Mouse (Mus musculus): ENCODE results near the gene Pou2f3.
"Not testable (repeated sequence)": the region's sequence is repeated elsewhere in the genome, so short reads cannot be mapped to it uniquely, and the experiment has no call there.

Gene Pou2f3

DNA sequence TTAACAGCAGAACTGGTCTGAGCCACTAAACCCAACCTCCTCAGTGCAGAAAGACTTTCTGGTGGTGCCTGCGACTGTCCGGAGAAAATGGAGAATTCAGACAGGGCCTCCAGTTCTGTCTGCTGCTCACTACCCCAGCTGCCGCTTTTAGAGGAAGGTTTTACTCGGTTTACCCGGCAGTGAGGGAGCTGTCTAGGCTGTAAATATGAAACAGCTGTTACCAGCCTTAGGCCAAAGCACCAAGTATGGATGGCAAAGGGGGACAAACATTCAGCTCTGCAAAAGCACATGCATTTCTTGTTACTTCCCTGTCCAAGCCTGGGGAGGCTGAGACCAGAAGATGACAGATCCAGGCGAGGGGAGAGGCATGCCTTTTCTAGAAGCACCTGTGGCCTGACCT, 43.8 kb downstream of the Pou2f3 start:
- DNase-seq (ENCODE audit: low spot score in 2 of 2): no peak

DNA sequence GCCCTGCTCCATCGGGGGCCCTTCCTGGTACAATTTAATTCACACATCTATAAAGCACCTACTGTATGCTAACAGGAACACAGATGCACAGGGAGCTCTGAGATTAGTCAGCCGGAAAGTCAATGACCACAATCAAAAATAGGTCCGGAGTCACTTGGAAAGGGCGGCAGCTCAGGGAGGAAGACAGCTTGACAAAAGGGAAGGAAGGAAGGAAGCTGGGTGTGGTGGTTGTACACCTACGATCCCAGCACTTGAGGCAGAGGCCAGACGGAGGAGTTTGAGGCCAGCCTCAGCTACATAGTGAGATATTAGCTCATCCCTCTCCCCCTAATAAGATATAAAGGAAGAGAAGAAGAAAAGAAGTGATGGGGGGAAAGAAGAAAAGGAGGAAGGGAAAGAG, 54.2 kb downstream of the Pou2f3 start:
- no peak for DNase-seq (ENCODE audit: low spot score in 2 of 2)

DNA sequence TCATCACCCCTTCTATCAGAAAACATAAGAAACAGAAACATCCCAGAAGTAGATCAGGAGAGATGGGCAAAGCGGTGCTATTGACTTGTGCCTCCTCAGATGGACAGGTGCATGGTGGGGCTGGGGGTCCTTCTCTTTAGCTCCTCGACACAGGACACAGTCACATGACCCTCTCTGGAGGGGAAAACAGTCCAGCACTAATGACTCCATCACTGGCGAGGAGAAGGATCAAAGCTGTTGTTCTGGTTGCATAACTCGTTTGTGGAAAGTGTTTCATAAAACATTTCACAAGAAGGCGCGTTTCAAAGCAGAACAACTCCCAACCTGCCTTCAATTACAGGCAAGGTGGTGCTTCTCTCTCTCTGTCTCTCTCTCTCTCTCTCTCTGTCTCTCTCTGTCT, 58.4 kb downstream of the Pou2f3 start:
- DNase-seq (ENCODE audit: low spot score in 2 of 2): no peak

DNA sequence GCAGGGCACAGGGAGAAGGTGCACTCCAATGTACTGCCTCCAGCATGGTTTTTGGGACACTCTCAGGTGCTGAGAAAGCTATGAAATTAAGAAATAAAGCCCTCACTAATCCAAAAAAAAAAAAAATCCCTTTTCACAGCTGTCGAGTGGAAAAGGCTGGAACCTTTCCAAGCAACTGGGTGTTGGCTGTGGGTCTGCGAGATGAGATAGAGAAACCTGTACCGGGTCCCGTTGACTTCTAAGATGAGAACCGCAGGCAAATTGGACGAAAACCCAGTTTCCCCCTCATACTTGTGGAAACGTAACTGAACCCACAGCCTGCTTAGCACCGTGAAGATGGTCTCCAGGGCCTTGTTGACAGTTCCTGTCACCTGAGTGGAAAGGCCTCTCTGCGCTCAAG, 59.2 kb downstream of the Pou2f3 start:
- no peak for DNase-seq (ENCODE audit: low spot score in 2 of 2)

DNA sequence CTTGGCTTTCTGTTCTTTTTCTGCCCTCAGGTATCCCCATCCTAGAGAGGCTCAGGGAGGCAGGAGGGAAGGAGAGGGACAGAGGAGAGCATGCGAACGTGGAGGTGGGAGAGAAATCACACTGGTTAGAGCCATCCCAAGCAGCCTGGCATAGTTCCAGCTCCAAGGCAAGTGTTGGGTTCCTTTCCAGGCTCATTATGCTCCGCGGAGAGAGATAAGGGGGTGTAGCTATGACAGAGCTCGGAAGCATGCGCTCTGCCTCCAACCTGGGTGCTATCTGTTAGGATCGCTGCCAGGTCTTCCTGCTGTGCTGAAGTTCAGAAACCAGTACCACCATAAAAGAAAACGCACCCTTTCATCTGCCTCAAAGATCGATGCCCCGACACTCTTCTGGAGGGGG, 60.1 kb downstream of the Pou2f3 start:
- DNase-seq (ENCODE audit: low spot score in 2 of 2): no peak

DNA sequence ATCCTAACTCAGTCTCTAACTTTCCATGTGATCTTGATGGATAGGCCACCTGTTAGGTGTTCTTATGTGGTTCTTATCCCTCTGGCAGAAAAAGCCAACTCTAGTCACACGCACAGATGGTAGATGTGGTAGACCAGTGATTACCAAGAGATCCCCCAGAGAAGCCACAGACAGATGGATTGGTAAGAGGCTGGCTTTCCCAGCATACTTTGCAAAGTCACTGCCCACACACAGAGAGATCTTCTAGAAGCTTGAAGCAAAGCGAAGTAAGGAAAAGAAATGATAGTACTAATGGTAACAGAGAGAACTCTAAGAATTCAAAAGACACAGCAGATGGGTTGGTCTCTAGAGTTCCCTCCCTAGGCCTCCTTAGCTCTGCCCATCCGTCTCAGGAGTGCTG, 60.7 kb downstream of the Pou2f3 start:
- no peak for DNase-seq (ENCODE audit: low spot score in 2 of 2)

DNA sequence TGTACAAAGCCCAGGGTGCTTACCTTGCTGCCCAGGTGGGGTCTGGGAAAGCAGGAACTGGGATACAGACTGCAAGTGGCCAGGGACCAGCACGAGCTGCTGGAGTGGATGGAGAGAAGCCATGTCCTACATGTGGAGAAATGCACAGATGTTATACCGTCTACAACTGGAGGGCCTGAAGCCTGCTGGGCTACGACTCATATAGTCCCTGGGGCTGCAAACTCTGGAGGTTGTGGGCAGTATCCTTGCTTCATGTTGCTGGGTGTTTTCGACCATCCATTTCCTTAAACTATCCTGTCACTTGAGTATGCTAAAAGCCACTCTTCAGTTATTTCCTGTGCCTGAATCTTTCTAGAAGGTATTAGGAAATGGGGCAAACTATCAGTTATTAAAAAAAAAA, 65.0 kb downstream of the Pou2f3 start:
- DNase-seq (ENCODE audit: low spot score in 2 of 2): no peak

DNA sequence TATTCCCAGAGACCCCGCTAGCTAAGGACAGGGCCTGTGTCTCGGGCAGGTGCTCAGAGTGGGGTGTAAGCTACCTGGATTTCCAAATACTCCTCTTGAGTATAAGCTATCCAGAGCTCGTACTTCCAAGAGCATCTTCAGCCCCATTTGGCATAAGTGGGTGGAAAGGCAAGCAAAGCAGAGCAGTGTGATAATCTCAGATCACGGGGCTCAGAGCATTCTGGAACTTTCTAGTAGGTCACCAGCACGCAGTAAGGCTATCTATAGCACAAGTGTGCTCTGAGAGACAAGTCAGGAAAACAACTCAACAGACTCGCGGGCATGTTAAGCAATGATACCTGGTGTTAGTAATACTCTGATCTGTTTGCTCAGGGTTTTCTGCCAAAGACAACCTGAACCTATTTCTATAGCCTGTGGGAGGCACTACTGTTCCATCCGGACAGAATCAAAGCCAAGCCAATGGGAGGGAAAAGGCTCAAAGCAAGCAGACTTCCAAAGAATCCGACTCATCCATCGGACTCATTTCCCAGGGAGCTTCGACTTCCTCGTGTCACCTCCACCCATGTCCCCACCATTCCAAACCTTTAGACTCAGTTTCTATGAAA, 65.9 kb downstream of the Pou2f3 start:
- no peak for DNase-seq (ENCODE audit: low spot score in 2 of 2)

DNA sequence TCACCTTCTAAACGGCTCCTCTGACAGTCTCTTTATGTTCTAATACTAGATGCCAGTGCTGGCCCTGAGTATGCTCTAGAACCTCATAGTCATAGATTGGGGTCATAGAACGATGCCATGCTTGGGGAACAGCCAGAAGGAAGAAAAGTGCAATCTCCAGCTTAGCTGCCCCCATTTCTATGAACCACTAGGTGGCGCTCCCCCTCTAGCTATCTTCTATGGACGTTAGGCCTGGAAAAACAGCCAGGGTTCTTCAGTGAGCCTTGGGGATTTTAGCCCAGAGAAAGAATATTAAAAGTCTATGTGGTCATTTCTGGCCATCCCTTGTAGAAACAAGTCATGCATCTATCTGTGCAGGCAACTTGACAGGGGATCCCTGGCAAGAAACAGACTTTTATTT, 68.3 kb downstream of the Pou2f3 start:
- peak in 1 of 2 experiments; percentile 35 for DNase-seq (ENCODE audit: low spot score in 2 of 2)

DNA sequence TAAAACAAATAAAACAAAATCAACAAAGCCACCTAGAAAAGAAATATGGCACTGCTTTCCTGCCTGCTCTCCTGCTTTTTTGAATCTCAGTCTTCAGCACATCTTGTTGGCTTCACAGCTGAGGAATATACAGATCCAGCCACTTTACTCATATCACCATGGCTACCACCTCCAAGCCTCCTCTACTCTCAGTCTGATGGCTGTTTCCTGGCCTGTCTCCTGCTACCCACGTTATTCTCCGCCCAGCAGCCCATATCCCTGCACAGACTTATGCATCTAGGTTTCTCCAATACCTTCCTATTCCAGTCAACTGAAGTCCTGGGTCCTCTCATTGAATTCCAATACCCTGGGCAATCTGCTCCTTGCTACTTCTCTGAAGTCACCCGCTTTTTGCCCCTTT, 76.6 kb downstream of the Pou2f3 start:
- DNase-seq (ENCODE audit: low spot score in 2 of 2): no peak

DNA sequence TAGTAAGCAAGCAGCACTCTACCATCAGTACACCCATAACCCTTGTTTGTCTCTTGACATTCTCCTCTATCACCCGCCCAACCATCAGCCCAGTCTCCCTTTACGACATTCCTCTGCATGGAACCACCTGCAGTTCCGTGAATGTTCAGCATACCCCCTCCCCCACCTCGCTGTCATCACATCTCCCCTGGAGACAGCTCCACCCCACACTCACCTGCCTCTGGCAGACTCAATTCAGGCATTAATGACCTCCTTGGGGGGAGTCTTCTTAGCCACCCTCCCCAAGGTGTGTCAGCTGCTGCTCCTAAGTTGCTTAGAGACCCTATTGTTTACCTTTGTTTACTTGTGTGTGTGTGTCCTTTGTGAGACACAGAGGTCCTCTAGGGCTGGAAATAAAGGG, 77.8 kb downstream of the Pou2f3 start:
- DNase-seq (ENCODE audit: low spot score in 2 of 2): no peak

DNA sequence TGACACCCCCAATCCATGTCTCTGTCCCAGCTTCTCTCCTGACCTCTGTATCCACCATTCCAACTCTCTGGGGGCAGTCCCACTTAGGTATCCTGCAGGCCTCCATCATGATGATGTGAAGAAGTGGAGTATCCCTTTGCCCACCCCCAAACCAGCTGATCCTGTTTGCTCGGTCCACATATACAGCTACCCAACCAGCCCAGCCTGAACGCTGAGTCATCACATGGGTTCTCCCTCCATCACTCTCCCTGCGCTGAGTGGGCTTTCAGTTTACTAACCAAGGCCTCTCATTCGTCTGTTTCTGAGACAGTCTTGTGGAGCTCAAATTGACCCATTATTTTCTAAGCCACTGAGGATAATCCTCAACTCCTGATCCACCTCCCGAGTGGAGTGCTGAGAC, 78.2 kb downstream of the Pou2f3 start:
- no peak for DNase-seq (ENCODE audit: low spot score in 2 of 2)

DNA sequence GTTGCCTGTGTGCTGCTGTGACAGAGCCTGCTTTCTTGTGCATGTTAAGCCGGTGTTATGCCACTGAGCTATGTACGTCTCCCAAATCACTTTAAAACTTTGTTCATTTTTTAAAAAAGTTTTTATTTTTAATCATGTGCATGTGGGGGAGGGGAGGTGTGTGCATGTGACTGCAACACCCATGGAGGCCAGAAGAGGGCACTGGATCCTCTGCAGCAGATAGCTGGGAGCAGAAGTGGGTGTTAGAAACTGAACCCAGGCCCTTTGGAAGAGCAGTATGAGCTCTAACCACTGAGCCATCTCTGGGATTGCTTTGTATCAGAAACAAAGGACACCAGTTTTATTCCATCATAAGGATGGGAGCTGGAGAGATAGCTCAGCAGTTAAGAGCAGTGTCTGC, 79.5 kb downstream of the Pou2f3 start:
- DNase-seq (ENCODE audit: low spot score in 2 of 2): no peak

DNA sequence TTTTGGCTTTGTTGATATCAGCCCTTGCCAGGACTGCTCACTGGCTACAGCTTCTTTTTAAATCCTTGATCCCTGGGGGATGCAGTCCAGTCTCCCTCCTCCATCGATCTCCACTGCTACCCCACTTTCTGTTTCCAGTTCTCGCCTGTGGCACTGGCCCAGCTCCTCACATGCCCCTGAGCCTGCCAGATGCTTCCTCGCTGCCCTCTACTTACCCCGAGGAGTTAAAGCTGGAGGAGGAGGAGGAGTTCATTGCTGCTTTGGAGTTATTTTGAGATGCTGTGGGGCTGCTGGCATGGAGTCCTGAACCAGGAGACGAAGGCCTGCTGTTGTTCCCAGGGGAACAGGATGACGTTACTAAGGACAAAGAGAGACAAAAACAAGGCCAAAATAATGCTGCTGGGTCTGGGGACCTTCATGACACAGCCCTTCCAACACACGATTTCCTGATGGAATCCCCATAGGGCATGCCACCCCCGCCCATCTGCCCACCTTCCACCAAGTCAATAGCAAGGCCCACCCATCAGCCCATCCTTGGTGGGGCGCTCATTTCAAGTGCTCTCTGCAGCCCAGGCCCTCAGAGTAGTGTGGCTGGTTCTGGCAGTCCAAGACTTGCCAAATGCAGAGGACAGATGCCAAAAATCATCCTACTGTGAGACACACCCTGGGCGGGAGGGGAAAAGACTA, 82.9 kb downstream of the Pou2f3 start:
- DNase-seq (ENCODE audit: low spot score in 2 of 2): no peak

DNA sequence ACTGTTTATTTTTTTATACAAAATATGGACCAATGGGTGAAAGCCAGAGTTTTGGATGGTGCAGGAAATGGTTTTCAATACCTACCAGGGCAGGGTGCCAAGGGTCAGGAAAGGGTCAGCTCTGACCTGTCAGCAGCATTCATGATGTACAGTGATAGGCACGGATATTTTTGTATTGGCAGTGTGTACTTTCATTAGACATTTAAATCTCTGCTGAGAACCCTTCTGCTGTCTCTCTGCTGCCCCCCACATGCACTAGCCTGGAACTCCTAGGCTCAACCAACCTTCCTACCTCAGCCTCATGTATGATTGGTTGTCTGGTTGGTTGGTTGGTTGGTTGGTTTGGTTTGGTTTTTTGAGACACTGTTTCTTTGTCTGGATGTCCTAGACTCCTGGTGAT, 87.8 kb downstream of the Pou2f3 start:
- no peak for DNase-seq (ENCODE audit: low spot score in 2 of 2)

DNA sequence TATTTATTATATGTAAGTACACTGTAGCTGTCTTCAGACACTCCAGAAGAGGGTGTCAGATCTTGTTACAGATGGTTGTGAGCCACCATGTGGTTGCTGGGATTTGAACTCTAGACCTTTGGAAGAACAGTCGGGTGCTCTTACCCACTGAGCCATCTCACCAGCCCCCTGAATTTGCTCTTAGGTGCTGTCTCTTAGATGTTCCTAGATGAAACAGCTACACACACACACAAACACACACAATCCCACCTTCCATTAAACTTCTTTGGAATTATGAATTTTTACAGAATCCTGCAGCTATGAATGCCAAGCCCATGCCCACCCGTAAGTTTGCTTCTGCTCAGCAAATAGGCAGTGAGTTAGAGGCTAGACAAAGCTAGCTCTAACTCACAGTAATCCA, 88.2 kb downstream of the Pou2f3 start:
- not testable (repeated sequence) for DNase-seq (ENCODE audit: low spot score in 2 of 2)

DNA sequence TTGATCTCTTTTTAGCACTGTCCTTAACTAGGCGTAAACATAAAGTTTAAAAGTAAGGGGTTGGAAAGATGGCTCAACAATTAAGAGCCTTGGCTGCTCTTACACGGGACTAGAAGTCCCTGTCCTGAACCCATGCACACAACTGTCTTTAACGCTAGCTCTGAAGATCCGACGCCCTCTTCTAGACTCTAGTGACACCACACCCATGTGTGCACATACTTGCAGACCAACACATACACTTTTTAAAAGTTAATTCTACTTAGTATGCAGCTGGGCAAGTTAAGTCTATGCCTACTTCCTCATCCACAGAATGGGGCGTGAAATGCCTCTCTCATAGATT, 93.2 kb downstream of the Pou2f3 start:
- DNase-seq (ENCODE audit: low spot score in 2 of 2): no peak

DNA sequence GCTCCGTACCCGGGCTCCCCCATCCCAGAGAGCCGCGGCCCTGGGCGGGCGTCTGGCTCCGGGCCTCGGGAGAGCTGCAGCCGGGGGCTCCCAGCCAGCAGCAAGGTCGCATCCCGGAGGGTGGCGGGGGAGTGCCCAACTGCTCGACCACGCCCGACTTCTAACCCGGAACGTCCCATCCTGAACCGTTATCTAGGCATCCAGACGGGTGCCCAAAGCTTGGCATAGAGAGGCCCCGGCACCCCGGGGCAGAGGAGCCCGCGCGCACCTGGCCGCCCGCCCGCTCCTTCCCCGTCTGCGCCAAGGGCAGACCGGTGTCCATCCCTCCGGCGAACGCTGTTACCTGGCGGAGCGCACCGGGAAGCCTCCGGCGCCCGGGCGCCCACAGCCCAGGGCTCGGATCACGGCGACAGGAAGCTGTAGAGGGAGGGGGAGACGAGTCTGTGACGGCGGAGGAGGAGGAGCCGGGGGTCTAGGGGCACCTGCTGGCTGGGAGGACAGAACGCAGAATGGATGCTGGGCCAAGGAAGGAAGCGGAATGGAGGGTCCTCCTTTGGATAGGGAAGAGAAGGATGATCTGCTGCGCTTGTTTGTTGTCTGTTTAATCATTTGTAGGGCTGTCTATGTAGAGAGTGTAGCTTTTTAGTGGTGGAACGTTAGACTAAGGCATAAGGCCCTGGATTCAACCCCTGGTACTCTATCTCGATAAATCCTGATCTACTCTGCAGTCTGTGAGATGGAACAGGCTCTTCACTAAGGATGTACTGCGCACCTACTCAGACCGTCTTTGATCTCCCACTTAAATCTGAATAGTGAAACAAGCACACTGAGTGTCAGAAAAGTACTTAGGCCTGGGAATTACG, 93.8 kb downstream of the Pou2f3 start, which contains the start of gene Tmem136:
Gene Tmem136 (minus strand): TSS at position 437 of the 863 bp plus-strand sequence.
- peak; percentile 69 to 75 for DNase-seq (ENCODE audit: low spot score in 2 of 2)

DNA sequence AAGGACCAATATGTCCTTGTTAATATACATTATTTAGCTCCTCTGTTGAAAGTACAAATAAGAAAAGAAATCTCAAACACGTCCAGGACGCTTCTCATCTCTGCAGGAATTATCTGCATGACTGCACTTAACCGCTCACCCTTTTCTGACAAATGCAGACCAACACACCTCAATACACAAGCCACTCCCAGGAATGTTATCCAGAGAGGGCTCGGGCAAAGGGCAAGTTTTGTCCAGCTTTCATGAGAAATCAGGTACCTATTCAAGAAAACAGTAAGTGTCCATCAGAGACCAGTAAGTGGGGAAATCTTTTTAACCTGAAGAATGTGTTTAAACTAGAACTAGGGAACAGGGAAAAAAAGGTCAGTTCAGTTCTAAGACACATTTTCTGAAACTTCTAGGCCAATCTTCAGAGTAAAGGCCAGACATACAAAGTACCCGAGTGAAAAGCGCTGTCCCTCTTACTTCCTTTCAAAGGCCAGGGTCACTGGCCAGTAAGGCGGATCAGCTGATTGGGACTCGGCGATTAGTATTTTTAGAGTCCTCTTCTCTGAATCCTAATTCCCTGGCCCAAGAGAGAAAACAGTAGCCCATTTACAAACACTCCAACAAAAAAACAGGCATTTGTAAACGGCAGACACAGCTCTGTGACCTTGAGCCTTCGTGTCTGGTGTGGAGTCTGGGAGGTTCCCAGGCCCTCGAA, 94.6 kb downstream of the Pou2f3 start:
- DNase-seq (ENCODE audit: low spot score in 2 of 2): no peak

DNA sequence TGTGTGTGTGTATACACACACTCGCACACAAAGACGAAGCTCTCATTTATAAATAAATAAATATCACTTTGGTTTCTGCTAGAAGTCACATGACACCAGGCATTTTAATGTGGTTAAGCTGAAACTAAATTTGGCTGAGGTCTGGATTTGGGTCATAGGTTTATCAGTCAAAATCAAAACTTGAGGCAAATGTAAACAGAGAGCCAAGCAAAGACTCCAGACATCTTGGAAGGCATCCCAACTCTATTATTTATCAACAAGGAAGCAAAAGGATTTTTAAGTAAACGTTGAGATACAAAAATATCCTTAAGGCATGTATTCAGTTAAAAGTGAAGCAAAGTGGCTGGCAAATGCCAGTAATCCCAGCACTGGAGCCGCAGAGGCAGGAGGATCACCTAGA, 95.3 kb downstream of the Pou2f3 start:
- DNase-seq (ENCODE audit: low spot score in 2 of 2): no peak

DNA sequence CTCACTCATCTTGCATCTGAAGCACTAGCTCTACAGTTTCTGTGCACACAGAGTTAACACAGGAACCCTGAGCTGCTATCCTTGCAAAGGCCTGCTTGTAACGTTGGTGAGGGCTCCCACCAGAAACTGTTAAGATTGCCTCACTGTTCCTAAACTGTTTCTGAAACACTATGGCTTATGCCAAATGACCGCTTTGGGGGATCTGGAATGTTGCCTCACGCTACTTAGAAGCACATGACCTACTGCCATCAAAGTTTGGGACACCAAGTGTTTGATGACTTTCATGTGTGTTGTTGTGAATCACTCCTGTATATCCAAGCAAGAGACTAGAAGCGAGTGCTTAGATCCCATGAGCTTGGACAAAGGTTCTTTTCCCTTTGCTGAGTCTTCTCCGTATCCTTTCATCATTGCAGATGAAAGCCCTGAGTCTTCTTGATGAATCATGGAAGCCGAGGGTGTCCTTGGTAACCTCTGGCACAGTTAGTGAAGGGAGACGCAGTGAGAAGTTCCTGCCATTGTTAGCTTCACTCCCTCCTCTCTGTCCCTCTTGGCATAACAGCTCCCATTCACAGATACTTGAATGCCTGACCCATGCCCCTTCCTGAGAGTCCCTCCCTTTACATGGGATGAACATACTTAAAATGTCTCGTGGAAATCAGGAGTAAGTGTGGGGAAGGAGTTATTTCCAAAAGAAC, 99.7 kb downstream of the Pou2f3 start:
- no peak for DNase-seq (ENCODE audit: low spot score in 2 of 2)

DNA sequence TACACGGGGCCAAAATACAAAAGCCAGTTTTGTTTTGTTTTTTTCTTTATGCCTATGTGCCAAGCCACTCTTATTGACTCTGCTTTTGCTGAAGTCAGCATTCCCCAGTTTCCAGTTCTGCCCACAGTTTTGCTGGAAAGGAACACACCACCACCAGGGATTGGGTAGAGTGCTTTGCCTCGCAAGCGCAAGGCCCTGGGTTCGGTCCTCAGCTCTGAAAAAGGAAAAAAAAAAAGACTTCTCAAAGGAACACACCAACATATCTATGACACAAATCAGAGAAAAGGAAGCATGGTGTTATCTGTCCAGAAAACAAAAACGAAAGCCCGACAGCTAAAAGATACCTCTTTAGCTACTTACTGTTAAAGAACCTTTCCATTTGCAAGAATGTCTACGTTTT, 101.0 kb downstream of the Pou2f3 start:
- DNase-seq (ENCODE audit: low spot score in 2 of 2): no peak

All from spleen, postnatal 14 days (tissue).